Mouse (Mus musculus) induced T-regulatory cell, adult 2 months (primary cell): ENCODE results near the gene Sult5a1.

Source experiments
- DNase-seq: peaks from one replicate; pipeline ENCODE4 v3.0.0-alpha.2; 2012; ENCODE audit warnings: low read depth

Gene Sult5a1

DNA sequence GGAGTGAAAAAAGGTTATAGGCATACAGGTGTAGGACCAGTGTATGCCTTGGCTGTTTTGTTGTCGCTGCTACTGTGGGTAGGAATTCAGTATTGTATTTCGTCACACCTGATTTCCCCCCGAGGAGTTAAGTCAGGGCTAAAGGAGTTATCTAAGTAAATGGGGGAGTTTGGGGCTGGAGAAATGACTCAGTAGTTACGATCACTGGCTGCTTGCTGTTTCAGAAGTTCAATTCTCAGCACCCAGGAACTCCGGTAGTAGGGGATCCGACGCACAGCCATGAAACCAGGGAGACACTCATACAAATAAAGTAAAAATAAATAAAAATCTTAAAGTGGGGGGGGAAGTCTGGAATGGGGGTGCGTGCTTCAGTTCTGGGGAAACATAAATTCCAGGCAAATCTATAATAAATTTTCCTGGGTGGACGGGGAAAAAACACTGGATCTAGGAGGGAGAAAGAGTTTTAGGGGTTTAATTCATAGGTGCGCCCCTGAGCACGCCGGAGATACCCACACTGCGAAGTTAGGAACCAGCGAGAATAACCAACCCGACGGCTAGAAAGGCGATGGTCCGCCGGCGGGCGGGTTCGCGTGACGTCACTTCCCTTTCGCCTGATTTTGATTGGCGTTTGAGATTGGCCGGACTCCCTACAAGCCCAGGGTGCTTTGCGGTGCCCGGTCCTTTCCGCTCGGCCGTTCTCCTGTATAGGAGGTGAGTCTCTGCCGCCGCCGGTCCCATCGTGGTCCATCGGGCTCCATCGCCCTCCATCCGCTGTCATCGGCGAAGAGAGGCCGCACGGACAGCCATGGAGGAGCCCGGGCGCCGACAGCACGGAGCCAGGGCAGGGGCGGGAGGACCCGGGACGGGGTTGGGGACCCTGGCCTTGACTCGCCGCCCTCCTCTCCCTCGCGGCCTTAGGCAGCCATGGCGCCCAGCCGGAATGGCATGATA lies 56.1 kb downstream of the Sult5a1 start, which contains the start of gene Rpl13:
Gene Rpl13, plus strand, starts transcription at position 616 of the 951 bp plus-strand sequence.
- DNase-seq, result peak; percentile 93

- DNase-seq, result no peak
Measured at GRCm38 (mm10) chr8:123101244-123101643, 56.9 kb downstream of the Sult5a1 start.

DNA sequence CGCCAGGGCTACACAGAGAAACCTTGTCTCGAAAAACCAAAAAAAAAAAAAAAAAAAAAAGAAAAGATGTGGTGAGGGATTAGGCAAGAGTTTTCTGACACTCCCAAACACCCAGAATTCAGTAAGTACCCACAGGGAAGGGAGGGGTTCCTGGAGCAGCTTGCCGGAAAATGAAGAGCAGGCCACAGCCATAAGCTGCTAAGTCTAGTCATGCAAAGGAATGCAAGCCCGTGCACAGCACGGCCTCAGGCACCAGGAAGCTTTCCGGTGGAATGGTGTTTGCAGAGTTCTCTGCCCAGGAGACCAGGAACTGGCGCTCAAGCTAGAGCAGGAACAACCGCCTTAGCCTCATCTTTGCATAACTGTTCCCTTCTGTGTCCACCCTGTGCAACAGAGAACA lies 57.8 kb downstream of the Sult5a1 start:
- no peak for DNase-seq

- DNase-seq, result no peak
Measured at GRCm38 (mm10) chr8:123097786-123098584, 60.1 kb downstream of the Sult5a1 start.

GRCm38 (mm10) chr8:123097216-123097615 lies 60.9 kb downstream of the Sult5a1 start:
- no peak for DNase-seq
